In genomic region chr11:54597902-54598447, GRCm38 (mm10) we compare ENCODE assay signal across 10 mouse cellular contexts.
DNase-seq lines count a peak whose midpoint lies in the region; TF ChIP-seq lines count a peak whose summit lies in the region.
"Had no signal": no experiment of that assay in that cellular context is flagged by ENCODE, and none has a peak within 500 bp of the region (broad histone marks: within the 10 kb centered on the region; RNA-seq: fewer than 3 reads in every experiment).

No protein-coding gene starts in this region.

- no peak overlapping the region for H3K27ac ChIP-seq in thymus, adult 2 months (ENCODE audit: control insufficient read depth, insufficient read depth, low read length)
- no peak overlapping the region for H3K27ac ChIP-seq in liver, adult 2 months (replicated peaks; ENCODE audit: insufficient read depth, low read depth, low read length)
- H3K27ac ChIP-seq: limb, embryonic 12.5 days had no signal

- H3K36me3 ChIP-seq in thymus, adult 2 months (ENCODE audit: control insufficient read depth, insufficient read depth, low read length), result no peaks in the 10 kb centered on the region
- H3K36me3 ChIP-seq in liver, adult 2 months (ENCODE audit: control insufficient read depth, insufficient read depth, low read length), result no peaks in the 10 kb centered on the region
- H3K36me3 ChIP-seq: limb, embryonic 12.5 days had no signal

- DNase-seq in cerebellum, postnatal 36 days, result peak; percentile 13 to 31
- no peak for DNase-seq in cerebellum, adult 11 months
- peak; percentile 3 for DNase-seq in thymus, postnatal 0 days (ENCODE audit: low spot score)
- no peak for DNase-seq in thymus, adult 2 months
- peak; percentile 5 for DNase-seq in liver, adult 2 months (ENCODE audit: extremely low read depth, low read depth, low spot score)
- peak; percentile 5 for DNase-seq in right cerebral cortex, postnatal 14 days
- no peak for DNase-seq in urinary bladder, adult 18-20 months (ENCODE audit: low spot score in 2 of 2)
- DNase-seq in MN1 (ENCODE audit: low spot score), result no peak
- DNase-seq: kidney, postnatal 14 days had no signal

- TF ChIP-seq POLR2A in thymus, adult 2 months (IDR thresholded peaks at IDR 0.05; ENCODE audit: control insufficient read depth, extremely low read depth, insufficient read depth, low read length, poor library complexity), result no peak
- no peak for TF ChIP-seq POLR2A in liver, adult 2 months (IDR thresholded peaks at IDR 0.05; ENCODE audit: extremely low read depth, insufficient read depth, low read length)

- no peak overlapping the region for H3K9ac ChIP-seq in liver, adult 2 months (ENCODE audit: low read depth, low read length)
- H3K9ac ChIP-seq: limb, embryonic 12.5 days had no signal

- H3K79me2 ChIP-seq in liver, adult 2 months (ENCODE audit: control insufficient read depth, insufficient read depth, low read length), result no peaks in the 10 kb centered on the region

- no peak for TF ChIP-seq CTCF in thymus, adult 2 months (IDR thresholded peaks at IDR 0.05; ENCODE audit: borderline replicate concordance, control insufficient read depth, extremely low read depth, insufficient read depth, low read length, poor library complexity)
- no peak for TF ChIP-seq CTCF in liver, adult 2 months (IDR thresholded peaks at IDR 0.05; ENCODE audit: low read depth, low read length)

- no peaks in the 10 kb centered on the region for H3K4me1 ChIP-seq in thymus, adult 2 months (replicated peaks; ENCODE audit: control insufficient read depth, insufficient read depth, low read length)
- H3K4me1 ChIP-seq in liver, adult 2 months (ENCODE audit: control insufficient read depth, insufficient read depth, low read length), result no peaks in the 10 kb centered on the region
- H3K4me1 ChIP-seq: limb, embryonic 12.5 days had no signal

- no peak overlapping the region for H3K4me3 ChIP-seq in thymus, adult 2 months (ENCODE audit: control insufficient read depth, insufficient read depth, low read length)
- no peak overlapping the region for H3K4me3 ChIP-seq in liver, adult 2 months (ENCODE audit: insufficient read depth, low read depth, low read length)
- H3K4me3 ChIP-seq: limb, embryonic 12.5 days had no signal

- H3K27me3 ChIP-seq in thymus, adult 2 months (ENCODE audit: control insufficient read depth, insufficient read depth, low read length), result no peaks in the 10 kb centered on the region
- H3K27me3 ChIP-seq in liver, adult 2 months (ENCODE audit: control insufficient read depth, insufficient read depth, low read length), result no peaks in the 10 kb centered on the region
- H3K27me3 ChIP-seq: limb, embryonic 12.5 days had no signal

- 33% methylated on average over 1 of the region's 1 CpGs for WGBS in thymus, adult 2 months
- 72% methylated on average over 1 of the region's 1 CpGs for WGBS in liver, adult 2 months

Comparison
In these comparisons a context has a peak if more than half of its experiments do, and no peak if none do; other contexts are left out.
1. DNase-seq: peak in cerebellum, postnatal 36 days (2 of 2), thymus, postnatal 0 days (single experiment), liver, adult 2 months (single experiment) and right cerebral cortex, postnatal 14 days (single experiment); none in cerebellum, adult 11 months (single experiment), thymus, adult 2 months (single experiment), urinary bladder, adult 18-20 months (0 of 2) and MN1 (single experiment).